Mouse (Mus musculus): ENCODE measurements at regions not wholly inside any gene's neighbourhood (a gene's known extent, or its start where the extent isn't known, plus 50 kb on each side); places are given as distances from the start of the nearest gene placed in this dataset.

GRCm38 (mm10) chr13:90337591-90337990 lies 248.2 kb upstream of the Xrcc4 start:
- no peak for TF ChIP-seq POLR2A (IDR thresholded peaks at IDR 0.05; ENCODE audit: low read depth, low read length)
- no peak for TF ChIP-seq CTCF (IDR thresholded peaks at IDR 0.05; ENCODE audit: extremely low read depth, insufficient read depth, insufficient read length, insufficient replicate concordance)
